Mouse (Mus musculus): ENCODE measurements at regions not wholly inside any gene's neighbourhood (a gene's known extent, or its start where the extent isn't known, plus 50 kb on each side); places are given as distances from the start of the nearest gene placed in this dataset.

GRCm38 (mm10) chr17:84893273-84894033 is 63.1 kb upstream of the Ppm1b start:
- H3K27me3 ChIP-seq (replicated peaks): no peaks in the 10 kb centered on the region
- no peak overlapping the region for H3K4me2 ChIP-seq
- no peaks in the 10 kb centered on the region for H3K9me3 ChIP-seq
- H3K4me3 ChIP-seq (replicated peaks): no peak overlapping the region
- H3K27ac ChIP-seq: no peak overlapping the region; the same call in 1 of the 2 replicates
- no peak overlapping the region for H3K9ac ChIP-seq
- no peaks in the 10 kb centered on the region for H3K36me3 ChIP-seq
- WGBS: 62% methylated on average over 16 of the region's 16 CpGs
- H3K4me1 ChIP-seq: no peaks in the 10 kb centered on the region
- peak; percentile 80; the same call in 1 of the 2 replicates for ATAC-seq (ENCODE audit: insufficient read depth, low FRiP score, low read depth)

GRCm38 (mm10) chr17:84895526-84895925 is 61.0 kb upstream of the Ppm1b start:
- H3K4me1 ChIP-seq: no peaks in the 10 kb centered on the region
- H3K36me3 ChIP-seq: no peaks in the 10 kb centered on the region
- WGBS: 70% methylated on average over 3 of the region's 3 CpGs
- ATAC-seq (ENCODE audit: insufficient read depth, low FRiP score, low read depth): no peak
- no peak overlapping the region for H3K4me2 ChIP-seq
- H3K9me3 ChIP-seq: no peaks in the 10 kb centered on the region
- H3K27ac ChIP-seq: no peak overlapping the region
- no peak overlapping the region for H3K9ac ChIP-seq
- no peaks in the 10 kb centered on the region for H3K27me3 ChIP-seq (replicated peaks)
- no peak overlapping the region for H3K4me3 ChIP-seq (replicated peaks)

- Histone ChIP-seq H3K4me3 (replicated peaks) (no peak overlapping the region), H3K36me3 (no peaks in the 10 kb centered on the region), H3K4me1 (no peaks in the 10 kb centered on the region), H3K4me2 (no peak overlapping the region), H3K9me3 (no peaks in the 10 kb centered on the region), H3K27me3 (replicated peaks) (no peaks in the 10 kb centered on the region), H3K27ac (no peak overlapping the region), H3K9ac (no peak overlapping the region)
- ATAC-seq (ENCODE audit: insufficient read depth, low FRiP score, low read depth): no peak
- 79% methylated on average over 5 of the region's 5 CpGs for WGBS
Measured at GRCm38 (mm10) chr17:84896572-84896971, 60.0 kb upstream of the Ppm1b start.

GRCm38 (mm10) chr17:84898407-84898806 is 58.1 kb upstream of the Ppm1b start:
- no peak overlapping the region for H3K4me2 ChIP-seq
- no peaks in the 10 kb centered on the region for H3K36me3 ChIP-seq
- no peak overlapping the region for H3K27ac ChIP-seq
- H3K9ac ChIP-seq: no peak overlapping the region
- 88% methylated on average over 4 of the region's 4 CpGs for WGBS
- H3K27me3 ChIP-seq (replicated peaks): no peaks in the 10 kb centered on the region
- H3K9me3 ChIP-seq: no peaks in the 10 kb centered on the region
- no peaks in the 10 kb centered on the region for H3K4me1 ChIP-seq
- ATAC-seq (ENCODE audit: insufficient read depth, low FRiP score, low read depth): no peak
- H3K4me3 ChIP-seq (replicated peaks): no peak overlapping the region

GRCm38 (mm10) chr17:84903625-84904337 is 52.8 kb upstream of the Ppm1b start:
- H3K4me1 ChIP-seq: no peaks in the 10 kb centered on the region
- no peak overlapping the region for H3K27ac ChIP-seq
- H3K36me3 ChIP-seq: no peaks in the 10 kb centered on the region
- no peaks in the 10 kb centered on the region for H3K27me3 ChIP-seq (replicated peaks)
- no peak overlapping the region for H3K4me2 ChIP-seq
- ATAC-seq (ENCODE audit: insufficient read depth, low FRiP score, low read depth): no peak
- WGBS: 77% methylated on average over 9 of the region's 9 CpGs
- no peak overlapping the region for H3K9ac ChIP-seq
- no peaks in the 10 kb centered on the region for H3K9me3 ChIP-seq
- H3K4me3 ChIP-seq (replicated peaks): no peak overlapping the region
